Mouse (Mus musculus) testis, adult 2 months (tissue): ENCODE data around the gene Taar4.

Source experiments
- CTCF ChIP-seq: fragments of 200-500 bp; IDR thresholded peaks from 2 replicates; pipeline ENCODE4 v1.5.1; 2012; ENCODE audit warnings: low read depth, mild to moderate bottlenecking, inconsistent platforms, low read length, moderate library complexity; ENCODE audit not compliant: control insufficient read depth, insufficient read depth, insufficient replicate concordance
- POLR2A ChIP-seq: fragments of 200-500 bp; IDR thresholded peaks from 2 replicates; pipeline ENCODE4 v1.6.1; 2012; ENCODE audit warnings: low read depth, mild to moderate bottlenecking, inconsistent platforms, low read length, moderate library complexity; ENCODE audit not compliant: control insufficient read depth

DNA sequence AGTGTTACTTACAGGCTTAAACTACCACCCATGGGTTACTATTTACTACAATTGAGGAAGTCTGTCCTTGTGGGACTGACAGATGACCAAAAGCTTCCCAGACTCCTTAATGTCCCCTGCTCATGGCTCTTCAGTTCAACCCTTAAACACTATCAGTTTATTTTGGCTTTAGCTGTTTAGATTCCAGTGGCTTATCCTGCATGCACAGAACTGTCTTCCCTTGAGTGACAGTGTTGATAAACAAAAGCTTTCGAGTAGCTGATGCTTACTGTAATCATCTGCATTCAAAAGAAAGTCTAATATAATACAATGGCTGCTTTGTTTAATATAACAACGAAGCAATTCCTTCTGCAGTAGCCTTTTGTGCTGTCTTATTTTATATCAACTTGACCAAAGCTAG, 46.7 kb downstream of the Taar4 start:
- no peak for TF ChIP-seq CTCF
- TF ChIP-seq POLR2A: no peak
